Mouse (Mus musculus): ENCODE results near the gene Dennd1a. TPM values are rescaled to one million over a fixed set of nuclear protein-coding genes. Genes with fewer than 3 reads are reported as not detected.
A peak's percentile ranks its signal among the peaks of the same experiment; 100 is the strongest.

Dennd1a gene
- polyA plus RNA-seq, 1 experiment from 2014 or later, result 10.9 TPM

DNA sequence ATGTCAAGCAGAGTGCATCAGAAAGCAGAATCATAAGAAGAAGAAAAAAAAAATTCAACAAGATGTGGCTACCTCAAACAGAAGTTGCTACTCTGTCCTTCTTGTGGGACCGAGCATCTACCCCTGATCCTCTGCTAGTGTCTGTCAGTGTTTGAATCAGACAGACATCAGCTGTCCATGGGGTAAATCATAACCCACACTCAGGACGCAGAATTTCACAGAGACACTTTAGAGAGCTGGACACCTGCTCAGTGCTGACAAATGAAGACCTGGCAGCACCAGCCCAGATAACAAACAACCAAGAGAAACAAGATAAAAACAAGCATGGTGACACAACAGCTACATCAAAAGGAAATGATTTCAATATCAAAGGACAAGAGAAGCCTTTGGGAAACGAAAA is 222.9 kb downstream of the Dennd1a start:
- 68% methylated on average over 3 of the region's 3 CpGs for WGBS
- no peak for ATAC-seq (ENCODE audit: low read depth)

DNA sequence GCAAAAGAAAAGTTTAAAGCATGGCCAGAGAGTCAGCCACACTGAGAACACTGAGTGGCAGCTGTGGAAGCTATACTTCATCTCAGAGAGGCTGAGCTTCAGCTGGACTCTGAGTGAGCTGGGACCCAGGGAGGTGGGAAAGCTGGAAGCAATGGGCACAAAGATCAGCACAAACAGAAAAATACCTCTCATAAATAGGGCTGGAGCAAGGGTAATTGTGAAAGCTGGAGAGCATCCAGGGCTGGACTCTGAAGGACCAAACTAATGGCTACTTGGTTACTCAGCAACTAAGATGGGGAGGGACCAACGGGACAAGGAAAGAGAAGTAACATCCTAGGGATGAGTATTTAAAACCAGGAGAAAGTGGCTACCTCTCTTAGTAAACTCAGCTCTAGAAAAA is 225.0 kb downstream of the Dennd1a start:
- no peaks in the 10 kb centered on the region for H3K36me3 ChIP-seq (ENCODE audit: control insufficient read depth, insufficient read depth, low read length)
- no peak for ATAC-seq (ENCODE audit: low read depth)
- WGBS, result 87% methylated on average over 1 of the region's 1 CpGs

More for the DNA sequence above, 222.9 kb downstream of the Dennd1a start:
- Histone ChIP-seq H3K27me3 (replicated peaks; ENCODE audit: control insufficient read depth, insufficient read depth, low read length) (no peaks in the 10 kb centered on the region), H3K4me2 (ENCODE audit: low read depth, low read length) (no peak overlapping the region), H3K4me1 (ENCODE audit: control insufficient read depth, insufficient read depth, low read length) (0 out of 2 replicates have a peak, but pooled peaks cover 5% of the 10 kb centered on the region), H3K9ac (ENCODE audit: low read depth, low read length) (no peak overlapping the region), H3K36me3 (ENCODE audit: control insufficient read depth, insufficient read depth, low read length) (no peaks in the 10 kb centered on the region), H3K27ac (replicated peaks; ENCODE audit: low read depth, low read length) (no peak overlapping the region), H3K9me3 (ENCODE audit: control insufficient read depth, low read length) (no peaks in the 10 kb centered on the region), H3K4me3 (ENCODE audit: low read depth, low read length) (no peak overlapping the region)
- no peak for DNase-seq (ENCODE audit: low spot score)

DNA sequence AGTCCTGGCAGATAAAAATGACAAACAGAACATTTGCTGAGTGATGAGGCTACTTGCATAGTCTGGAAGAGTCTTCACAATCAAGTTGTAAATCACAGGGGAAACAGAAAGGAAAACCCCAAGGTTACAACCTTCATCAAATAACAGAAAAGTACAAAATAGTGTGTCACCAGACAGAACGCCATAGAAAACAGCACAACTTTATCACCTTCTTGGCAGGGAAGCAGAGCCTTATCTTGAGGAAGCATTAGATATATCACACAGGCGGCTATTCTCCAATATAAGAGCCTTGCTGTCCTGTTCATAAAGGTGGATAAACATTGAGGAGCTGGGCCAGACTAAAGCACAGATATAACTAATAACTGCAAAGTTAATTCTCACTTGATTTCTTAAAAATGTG is 225.7 kb downstream of the Dennd1a start:
- DNase-seq (ENCODE audit: low spot score) (no peak), ATAC-seq (ENCODE audit: low read depth) (no peak)
- WGBS, result 80% methylated on average over 2 of the region's 2 CpGs
- Histone ChIP-seq H3K27me3 (replicated peaks; ENCODE audit: control insufficient read depth, insufficient read depth, low read length) (no peaks in the 10 kb centered on the region), H3K4me2 (ENCODE audit: low read depth, low read length) (no peak overlapping the region), H3K27ac (replicated peaks; ENCODE audit: low read depth, low read length) (no peak overlapping the region), H3K4me1 (ENCODE audit: control insufficient read depth, insufficient read depth, low read length) (no peaks in the 10 kb centered on the region), H3K4me3 (ENCODE audit: low read depth, low read length) (no peak overlapping the region), H3K9ac (ENCODE audit: low read depth, low read length) (no peak overlapping the region), H3K36me3 (ENCODE audit: control insufficient read depth, insufficient read depth, low read length) (no peaks in the 10 kb centered on the region), H3K9me3 (ENCODE audit: control insufficient read depth, low read length) (no peaks in the 10 kb centered on the region)

More for the DNA sequence above, 225.0 kb downstream of the Dennd1a start:
- DNase-seq (ENCODE audit: low spot score), result no peak
- no peak overlapping the region for H3K27ac ChIP-seq (replicated peaks; ENCODE audit: low read depth, low read length)
- H3K27me3 ChIP-seq (replicated peaks; ENCODE audit: control insufficient read depth, insufficient read depth, low read length), result no peaks in the 10 kb centered on the region
- H3K4me2 ChIP-seq (ENCODE audit: low read depth, low read length), result no peak overlapping the region
- no peaks in the 10 kb centered on the region for H3K4me1 ChIP-seq (ENCODE audit: control insufficient read depth, insufficient read depth, low read length)
- H3K9me3 ChIP-seq (ENCODE audit: control insufficient read depth, low read length), result no peaks in the 10 kb centered on the region
- H3K4me3 ChIP-seq (ENCODE audit: low read depth, low read length), result no peak overlapping the region
- no peak overlapping the region for H3K9ac ChIP-seq (ENCODE audit: low read depth, low read length)

DNA sequence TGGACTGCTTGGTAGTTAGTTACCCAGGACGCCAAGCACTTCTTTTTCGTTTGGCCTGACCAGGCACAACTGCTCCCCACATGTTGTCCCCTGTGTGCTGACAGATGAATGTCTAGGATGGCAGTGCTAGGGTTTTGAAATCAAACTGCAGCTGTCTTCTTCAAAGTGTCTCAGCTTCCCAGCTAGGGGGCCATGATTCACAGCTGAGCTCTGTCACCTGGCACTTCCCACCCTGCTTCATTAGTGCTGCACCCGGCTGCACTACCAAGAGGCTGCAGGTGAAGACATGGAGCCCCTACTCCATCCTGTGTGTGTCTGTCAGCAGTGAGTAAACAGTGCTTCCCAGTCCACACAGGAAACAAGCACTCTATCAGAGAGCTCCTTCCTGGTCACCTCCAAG is 234.8 kb downstream of the Dennd1a start:
- 60% methylated on average over 3 of the region's 3 CpGs for WGBS
- no peak overlapping the region for H3K27ac ChIP-seq (replicated peaks; ENCODE audit: low read depth, low read length)
- H3K36me3 ChIP-seq (ENCODE audit: control insufficient read depth, insufficient read depth, low read length), result no peaks in the 10 kb centered on the region
- no peak overlapping the region for H3K9ac ChIP-seq (ENCODE audit: low read depth, low read length)
- no peaks in the 10 kb centered on the region for H3K27me3 ChIP-seq (replicated peaks; ENCODE audit: control insufficient read depth, insufficient read depth, low read length)
- H3K4me1 ChIP-seq (ENCODE audit: control insufficient read depth, insufficient read depth, low read length), result no peaks in the 10 kb centered on the region
- H3K4me3 ChIP-seq (ENCODE audit: low read depth, low read length), result no peak overlapping the region
- ATAC-seq (ENCODE audit: low read depth), result no peak
- no peaks in the 10 kb centered on the region for H3K9me3 ChIP-seq (ENCODE audit: control insufficient read depth, low read length)
- no peak overlapping the region for H3K4me2 ChIP-seq (ENCODE audit: low read depth, low read length)
- peak; percentile 48 for DNase-seq (ENCODE audit: low spot score)

DNA sequence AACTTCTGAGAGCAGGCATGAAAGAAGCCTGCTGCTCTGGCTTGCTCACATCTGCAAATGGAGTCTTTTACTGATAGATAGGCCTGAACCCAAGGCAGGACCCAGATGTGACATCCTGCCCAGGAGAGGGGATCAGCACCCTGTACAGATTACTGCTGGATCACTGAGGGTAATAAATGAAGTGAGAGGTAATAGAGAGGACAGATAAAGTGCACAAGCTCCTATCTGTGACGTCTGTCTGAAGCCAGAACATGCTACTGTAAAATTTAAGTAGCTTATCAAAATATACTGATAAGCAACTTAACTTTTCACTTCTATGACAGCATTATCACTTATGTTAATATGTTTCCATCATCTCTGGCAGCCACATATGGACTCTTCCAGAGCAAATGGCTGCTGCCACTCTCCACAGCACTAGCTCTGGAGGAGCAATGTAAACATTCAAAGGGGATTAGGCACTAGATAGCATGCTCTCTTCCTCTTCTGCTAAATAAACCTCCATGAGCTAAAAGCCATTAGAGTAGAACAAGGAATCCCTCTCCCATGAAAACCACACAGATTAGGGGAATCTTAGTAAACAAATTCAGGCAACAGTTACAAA is 235.6 kb downstream of the Dennd1a start:
- no peaks in the 10 kb centered on the region for H3K4me1 ChIP-seq (ENCODE audit: control insufficient read depth, insufficient read depth, low read length)

DNA sequence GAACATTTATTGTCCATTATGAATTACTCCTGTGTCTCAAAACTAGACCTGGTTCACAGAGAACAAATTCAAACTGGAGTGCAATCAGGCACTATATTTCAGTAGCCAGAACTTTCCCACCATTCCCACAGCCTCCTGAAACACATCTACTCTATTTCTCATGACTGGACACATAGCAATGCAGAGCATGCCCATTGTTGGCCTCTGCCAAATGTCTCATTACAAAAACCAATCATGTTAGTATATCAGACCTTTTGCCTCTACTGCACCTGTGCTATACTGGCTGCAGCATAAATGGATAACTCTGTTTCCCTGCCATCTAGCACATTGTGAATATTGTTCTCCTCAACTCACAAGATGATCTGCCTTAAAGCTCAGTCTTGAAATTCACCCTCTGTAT is 238.2 kb downstream of the Dennd1a start:
- Histone ChIP-seq H3K27me3 (replicated peaks; ENCODE audit: control insufficient read depth, insufficient read depth, low read length) (no peaks in the 10 kb centered on the region), H3K36me3 (ENCODE audit: control insufficient read depth, insufficient read depth, low read length) (no peaks in the 10 kb centered on the region), H3K4me3 (ENCODE audit: low read depth, low read length) (no peak overlapping the region), H3K27ac (replicated peaks; ENCODE audit: low read depth, low read length) (no peak overlapping the region), H3K4me1 (ENCODE audit: control insufficient read depth, insufficient read depth, low read length) (no peaks in the 10 kb centered on the region), H3K9ac (ENCODE audit: low read depth, low read length) (no peak overlapping the region), H3K4me2 (ENCODE audit: low read depth, low read length) (no peak overlapping the region), H3K9me3 (ENCODE audit: control insufficient read depth, low read length) (no peaks in the 10 kb centered on the region)
- no peak for DNase-seq (ENCODE audit: low spot score)
- ATAC-seq (ENCODE audit: low read depth), result no peak

More for the DNA sequence above, 235.6 kb downstream of the Dennd1a start:
- no peaks in the 10 kb centered on the region for H3K9me3 ChIP-seq (ENCODE audit: control insufficient read depth, low read length)
- WGBS, result 55% methylated on average over 1 of the region's 1 CpGs
- H3K9ac ChIP-seq (ENCODE audit: low read depth, low read length), result no peak overlapping the region
- no peak overlapping the region for H3K4me3 ChIP-seq (ENCODE audit: low read depth, low read length)
- no peaks in the 10 kb centered on the region for H3K36me3 ChIP-seq (ENCODE audit: control insufficient read depth, insufficient read depth, low read length)
- no peak overlapping the region for H3K27ac ChIP-seq (replicated peaks; ENCODE audit: low read depth, low read length)
- H3K4me2 ChIP-seq (ENCODE audit: low read depth, low read length), result no peak overlapping the region
- H3K27me3 ChIP-seq (replicated peaks; ENCODE audit: control insufficient read depth, insufficient read depth, low read length), result no peaks in the 10 kb centered on the region
- ATAC-seq (ENCODE audit: low read depth), result no peak
- no peak for DNase-seq (ENCODE audit: low spot score)

DNA sequence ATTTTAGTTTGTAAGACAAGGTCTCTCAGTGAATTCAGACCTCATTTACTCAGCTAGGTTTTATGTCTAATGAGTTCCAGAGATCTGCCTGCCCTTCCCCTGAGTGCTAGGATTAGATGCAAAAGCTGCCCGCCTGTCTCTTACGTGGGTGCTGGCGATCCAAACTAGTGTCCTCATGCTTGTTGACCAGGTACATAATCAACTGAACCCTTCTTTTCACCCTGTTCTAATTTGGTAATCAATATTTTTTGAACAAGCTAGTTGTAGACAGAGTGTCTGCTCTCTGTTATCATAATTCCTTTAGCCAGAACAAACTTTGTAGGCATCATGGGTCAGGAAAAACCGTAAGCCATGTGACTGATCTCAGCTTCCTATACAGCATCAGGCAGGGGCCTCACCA is 241.9 kb downstream of the Dennd1a start:
- H3K27me3 ChIP-seq (replicated peaks; ENCODE audit: control insufficient read depth, insufficient read depth, low read length), result no peaks in the 10 kb centered on the region
- DNase-seq (ENCODE audit: low spot score), result no peak
- 63% methylated on average over 4 of the region's 4 CpGs for WGBS
- no peak overlapping the region for H3K4me3 ChIP-seq (ENCODE audit: low read depth, low read length)
- no peak overlapping the region for H3K27ac ChIP-seq (replicated peaks; ENCODE audit: low read depth, low read length)
- no peak overlapping the region for H3K9ac ChIP-seq (ENCODE audit: low read depth, low read length)
- no peaks in the 10 kb centered on the region for H3K4me1 ChIP-seq (ENCODE audit: control insufficient read depth, insufficient read depth, low read length)
- ATAC-seq (ENCODE audit: low read depth), result no peak
- H3K36me3 ChIP-seq (ENCODE audit: control insufficient read depth, insufficient read depth, low read length), result no peaks in the 10 kb centered on the region
- no peaks in the 10 kb centered on the region for H3K9me3 ChIP-seq (ENCODE audit: control insufficient read depth, low read length)
- no peak overlapping the region for H3K4me2 ChIP-seq (ENCODE audit: low read depth, low read length)

DNA sequence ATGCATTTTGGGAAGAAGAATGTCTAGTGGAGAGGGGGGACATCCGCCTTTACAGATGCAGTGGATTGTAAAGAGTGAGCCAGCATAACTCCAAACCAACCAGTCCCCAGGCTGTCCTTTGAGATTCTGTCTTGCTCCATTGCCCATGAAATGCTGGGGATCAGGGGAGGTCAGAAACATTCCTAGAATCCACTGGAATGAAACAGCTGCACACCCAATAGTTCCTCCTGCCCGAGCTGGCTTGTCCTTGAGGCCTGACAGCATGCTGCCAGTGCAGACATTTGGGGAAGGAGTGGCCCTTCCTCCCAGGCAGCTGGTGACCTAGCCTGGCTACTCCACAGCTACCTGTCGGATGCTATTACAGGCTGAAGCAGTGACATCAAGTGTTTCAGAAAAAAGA is 246.3 kb downstream of the Dennd1a start:
- Histone ChIP-seq H3K9me3 (ENCODE audit: control insufficient read depth, low read length) (no peaks in the 10 kb centered on the region), H3K27me3 (replicated peaks; ENCODE audit: control insufficient read depth, insufficient read depth, low read length) (no peaks in the 10 kb centered on the region), H3K9ac (ENCODE audit: low read depth, low read length) (no peak overlapping the region), H3K27ac (replicated peaks; ENCODE audit: low read depth, low read length) (no peak overlapping the region), H3K4me2 (ENCODE audit: low read depth, low read length) (no peak overlapping the region), H3K4me1 (ENCODE audit: control insufficient read depth, insufficient read depth, low read length) (no peaks in the 10 kb centered on the region), H3K4me3 (ENCODE audit: low read depth, low read length) (no peak overlapping the region), H3K36me3 (ENCODE audit: control insufficient read depth, insufficient read depth, low read length) (no peaks in the 10 kb centered on the region)
- peak; percentile 57; the same call in 1 of the 2 replicates for ATAC-seq (ENCODE audit: low read depth)
- DNase-seq (ENCODE audit: low spot score), result peak; percentile 53
- WGBS, result 50% methylated on average over 3 of the region's 3 CpGs

DNA sequence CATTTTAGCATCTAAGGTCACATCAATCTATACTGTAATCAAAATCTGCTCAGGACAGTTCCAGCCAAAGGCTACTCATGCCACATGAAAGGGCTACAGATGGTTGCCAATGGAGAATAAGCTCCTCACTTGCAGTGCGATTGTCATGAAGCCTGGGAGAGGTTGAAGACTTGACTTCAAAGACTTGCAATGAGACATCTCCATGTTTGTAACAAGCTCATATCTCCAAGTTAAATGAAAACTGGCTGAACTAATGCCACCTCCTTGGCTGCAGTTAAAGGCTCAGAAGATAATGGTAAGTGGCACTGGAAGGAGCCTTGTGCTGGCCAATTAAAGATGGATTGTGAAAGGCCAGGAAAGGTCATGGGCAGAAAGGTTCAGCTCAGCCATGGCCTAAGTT is 247.6 kb downstream of the Dennd1a start:
- DNase-seq (ENCODE audit: low spot score), result no peak
- 96% methylated on average over 1 of the region's 1 CpGs for WGBS

More for the DNA sequence above, 247.6 kb downstream of the Dennd1a start:
- H3K27ac ChIP-seq (replicated peaks; ENCODE audit: low read depth, low read length), result no peak overlapping the region
- H3K36me3 ChIP-seq (ENCODE audit: control insufficient read depth, insufficient read depth, low read length), result no peaks in the 10 kb centered on the region
- H3K4me3 ChIP-seq (ENCODE audit: low read depth, low read length), result no peak overlapping the region
- ATAC-seq (ENCODE audit: low read depth), result no peak
- no peaks in the 10 kb centered on the region for H3K27me3 ChIP-seq (replicated peaks; ENCODE audit: control insufficient read depth, insufficient read depth, low read length)
- no peak overlapping the region for H3K4me2 ChIP-seq (ENCODE audit: low read depth, low read length)
- H3K9me3 ChIP-seq (ENCODE audit: control insufficient read depth, low read length), result no peaks in the 10 kb centered on the region
- no peaks in the 10 kb centered on the region for H3K4me1 ChIP-seq (ENCODE audit: control insufficient read depth, insufficient read depth, low read length)
- no peak overlapping the region for H3K9ac ChIP-seq (ENCODE audit: low read depth, low read length)
